Mouse (Mus musculus): Measurements from ENCODE around the gene Ybx1. TPM values are rescaled to one million over a fixed set of nuclear protein-coding genes. Genes with fewer than 3 reads are reported as not detected.

Ybx1 gene
- polyA plus RNA-seq (2015; fragmentation: Nextera tagmentation; extraction: Ambion mirVana): 950 and 958 TPM in 2 replicates

DNA sequence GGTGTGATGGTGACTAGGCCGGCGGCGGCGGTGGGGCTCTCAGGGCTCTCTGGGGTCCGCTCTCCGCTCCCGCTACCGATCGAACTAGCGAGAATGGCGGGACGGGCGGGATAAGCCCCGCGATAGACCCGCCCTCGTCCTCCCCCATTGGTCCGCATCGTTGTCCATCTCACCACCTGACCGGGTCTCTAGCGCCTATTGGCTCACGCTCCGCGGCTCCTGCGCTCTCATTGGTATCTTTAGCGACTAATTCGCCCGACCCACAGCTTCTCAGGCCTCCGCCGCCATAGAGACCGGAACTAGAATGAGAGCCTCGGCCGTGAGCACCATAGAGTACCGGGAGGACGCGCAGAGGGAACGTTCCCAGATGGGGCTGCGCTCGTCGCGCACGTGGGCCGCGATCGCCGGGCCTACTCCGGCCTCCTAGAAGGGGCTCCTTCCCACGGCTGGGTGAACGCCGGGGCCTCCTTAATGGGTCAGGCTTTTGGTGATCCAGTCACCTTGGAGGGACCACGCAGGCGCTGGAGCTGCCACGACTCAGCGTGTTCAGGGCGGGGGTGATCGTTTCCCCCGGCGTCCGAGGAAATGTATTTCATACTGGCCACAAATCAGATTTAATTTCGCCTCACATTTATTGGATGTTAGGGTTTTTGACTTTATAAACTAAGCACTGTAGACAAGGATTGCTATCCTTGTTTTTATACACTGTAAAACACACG lies at the start of gene Ybx1:
Gene Ybx1, minus strand, starts transcription at position 190 of the 719 bp plus-strand sequence.
- H3K4me2 ChIP-seq (replicated peaks): peak within 1 kb of the TSS; percentile 68
- no peaks in the 10 kb centered on the region for H3K9me3 ChIP-seq
- H3K27ac ChIP-seq (replicated peaks): peak within 1 kb of the TSS; percentile 96
- H3K36me3 ChIP-seq: peaks cover 7% of the 10 kb centered on the region
- peaks cover 37% of the 10 kb centered on the region for H3K4me1 ChIP-seq
- H3K27me3 ChIP-seq: no peaks in the 10 kb centered on the region
- peak; percentile 100 for ATAC-seq (replicated peaks)
- peak within 1 kb of the TSS; percentile 70 for H3K4me3 ChIP-seq
- peak within 1 kb of the TSS; percentile 90 for H3K9ac ChIP-seq (replicated peaks)
- 0% methylated on average over 58 of the region's 61 CpGs for WGBS

DNA sequence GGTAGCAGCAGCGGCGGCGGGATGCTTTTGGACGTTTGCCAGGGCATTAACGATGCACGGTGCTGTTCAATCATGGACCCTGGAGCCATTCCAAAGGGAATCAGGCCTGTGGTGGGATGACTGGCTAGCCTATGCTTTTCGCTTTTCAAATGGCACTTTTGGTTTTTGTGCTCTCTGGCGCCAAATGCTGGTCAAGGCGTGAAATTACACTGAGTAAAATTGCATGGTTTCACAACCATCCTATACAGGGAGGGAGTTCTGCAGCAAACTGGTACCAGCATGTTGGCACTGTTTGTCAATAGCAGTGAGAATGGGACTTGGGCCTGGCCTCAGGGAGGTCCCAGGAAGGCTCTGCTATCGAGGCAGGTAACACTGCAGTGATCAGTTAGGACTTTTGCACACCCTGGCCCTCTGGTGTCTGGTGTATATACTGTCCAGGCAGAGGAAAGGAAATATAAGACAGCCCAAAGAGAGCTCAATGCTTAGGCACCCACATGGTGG lies 44.5 kb upstream of the Ybx1 start:
- ATAC-seq (replicated peaks): peak; percentile 91
- H3K36me3 ChIP-seq: no peaks in the 10 kb centered on the region

DNA sequence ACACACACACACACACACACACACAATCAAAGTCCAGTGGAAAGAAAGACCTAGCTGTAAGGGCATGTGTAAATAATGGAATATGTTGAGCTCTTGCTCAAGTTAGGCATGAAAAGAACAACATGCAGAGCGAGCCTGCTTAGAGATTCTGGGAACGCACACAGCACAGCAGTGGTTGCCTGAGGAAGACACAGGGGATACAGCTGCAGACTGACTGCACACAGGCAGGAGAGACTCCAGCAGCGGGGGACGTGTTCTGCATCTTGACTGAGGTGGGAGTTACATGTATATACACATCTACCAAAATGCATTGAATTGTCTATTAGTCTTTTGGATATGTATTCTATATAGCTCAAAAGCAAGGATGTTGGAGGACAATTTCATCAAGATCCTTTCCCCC lies 44.0 kb upstream of the Ybx1 start:
- Histone ChIP-seq H3K9me3 (no peaks in the 10 kb centered on the region), H3K27ac (replicated peaks) (peak overlapping the region; percentile 87), H3K36me3 (no peaks in the 10 kb centered on the region), H3K4me3 (peak overlapping the region; percentile 19), H3K4me1 (peaks cover 10% of the 10 kb centered on the region), H3K27me3 (no peaks in the 10 kb centered on the region), H3K9ac (replicated peaks) (peak overlapping the region; percentile 29; the same call in 1 of the 2 replicates), H3K4me2 (replicated peaks) (peak overlapping the region; percentile 45)
- peak; percentile 89 for ATAC-seq (replicated peaks)
- 27% methylated on average over 4 of the region's 4 CpGs for WGBS

More for the DNA sequence above, 44.5 kb upstream of the Ybx1 start:
- Histone ChIP-seq H3K4me1 (peaks cover 10% of the 10 kb centered on the region), H3K9ac (replicated peaks) (peak overlapping the region; percentile 29; the same call in 1 of the 2 replicates), H3K4me3 (peak overlapping the region; percentile 19), H3K27me3 (no peaks in the 10 kb centered on the region), H3K9me3 (no peaks in the 10 kb centered on the region), H3K4me2 (replicated peaks) (peak overlapping the region; percentile 45), H3K27ac (replicated peaks) (peak overlapping the region; percentile 87)
- 2% methylated on average over 10 of the region's 10 CpGs for WGBS

DNA sequence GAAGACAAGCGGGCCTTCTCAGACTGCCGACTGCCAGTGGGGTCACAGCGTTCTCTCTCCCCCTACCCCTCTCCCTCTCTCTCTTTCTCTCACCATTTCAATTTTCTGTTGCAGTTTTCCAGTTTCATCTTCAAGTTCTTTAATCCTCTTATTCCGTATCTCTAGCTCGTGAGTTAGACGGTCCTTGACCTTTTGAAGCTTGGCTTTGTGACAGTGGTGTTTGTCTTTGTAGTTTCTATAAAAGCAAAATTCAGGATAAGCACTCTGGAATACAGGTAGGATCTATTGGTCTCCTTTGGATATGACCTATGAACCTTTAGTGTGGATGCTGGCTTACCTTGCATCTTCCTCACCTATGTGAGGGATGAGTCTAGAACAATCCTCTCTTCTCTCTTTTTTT lies 39.1 kb upstream of the Ybx1 start:
- Histone ChIP-seq H3K9me3 (no peaks in the 10 kb centered on the region), H3K4me2 (replicated peaks) (no peak overlapping the region), H3K4me1 (peaks cover 5% of the 10 kb centered on the region), H3K4me3 (no peak overlapping the region), H3K27me3 (no peaks in the 10 kb centered on the region), H3K27ac (replicated peaks) (no peak overlapping the region), H3K36me3 (no peaks in the 10 kb centered on the region), H3K9ac (replicated peaks) (no peak overlapping the region)
- ATAC-seq (replicated peaks): no peak
- WGBS: 86% methylated on average over 6 of the region's 6 CpGs

DNA sequence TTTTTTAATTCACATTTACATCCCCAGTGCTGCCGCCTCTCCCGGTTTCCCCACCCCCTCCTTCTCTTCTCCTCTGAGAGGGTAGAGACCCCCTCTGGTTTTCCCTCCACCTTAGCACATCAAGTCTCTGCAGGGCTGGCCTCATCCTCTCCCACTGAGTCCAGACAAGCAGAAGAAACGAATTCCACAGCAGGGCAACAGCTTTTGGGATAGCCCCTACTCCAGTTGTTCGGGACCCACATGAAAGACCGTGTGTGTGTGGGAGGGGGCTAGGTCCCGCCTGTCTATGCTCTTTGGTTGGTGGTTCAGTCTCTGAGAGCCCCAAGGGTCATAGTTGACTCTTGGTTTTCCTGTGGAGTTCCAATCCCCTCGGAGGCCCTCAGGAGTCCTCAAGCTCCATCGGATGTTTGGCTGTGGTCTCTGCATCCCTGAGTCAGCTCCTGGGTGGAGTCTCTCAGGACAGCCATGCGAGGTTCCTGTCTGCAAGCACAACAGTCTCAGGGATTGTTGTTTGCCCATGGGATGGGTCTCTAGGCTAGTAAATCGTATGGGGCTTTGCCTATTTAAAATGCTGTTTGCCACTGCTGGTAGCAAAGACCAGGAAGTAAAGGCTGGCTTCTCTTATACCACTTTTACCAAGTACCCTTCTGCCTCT lies 26.6 kb upstream of the Ybx1 start:
- WGBS: 28% methylated on average over 10 of the region's 10 CpGs
- Histone ChIP-seq H3K36me3 (peaks cover 16% of the 10 kb centered on the region), H3K27ac (replicated peaks) (peak overlapping the region; percentile 92), H3K9ac (replicated peaks) (peak overlapping the region; percentile 60), H3K27me3 (peaks cover 3% of the 10 kb centered on the region; the same call in 1 of the 2 replicates), H3K9me3 (no peaks in the 10 kb centered on the region), H3K4me3 (peak overlapping the region; percentile 82), H3K4me2 (replicated peaks) (peak overlapping the region; percentile 94), H3K4me1 (peaks cover 19% of the 10 kb centered on the region)
- ATAC-seq (replicated peaks): peak; percentile 76

DNA sequence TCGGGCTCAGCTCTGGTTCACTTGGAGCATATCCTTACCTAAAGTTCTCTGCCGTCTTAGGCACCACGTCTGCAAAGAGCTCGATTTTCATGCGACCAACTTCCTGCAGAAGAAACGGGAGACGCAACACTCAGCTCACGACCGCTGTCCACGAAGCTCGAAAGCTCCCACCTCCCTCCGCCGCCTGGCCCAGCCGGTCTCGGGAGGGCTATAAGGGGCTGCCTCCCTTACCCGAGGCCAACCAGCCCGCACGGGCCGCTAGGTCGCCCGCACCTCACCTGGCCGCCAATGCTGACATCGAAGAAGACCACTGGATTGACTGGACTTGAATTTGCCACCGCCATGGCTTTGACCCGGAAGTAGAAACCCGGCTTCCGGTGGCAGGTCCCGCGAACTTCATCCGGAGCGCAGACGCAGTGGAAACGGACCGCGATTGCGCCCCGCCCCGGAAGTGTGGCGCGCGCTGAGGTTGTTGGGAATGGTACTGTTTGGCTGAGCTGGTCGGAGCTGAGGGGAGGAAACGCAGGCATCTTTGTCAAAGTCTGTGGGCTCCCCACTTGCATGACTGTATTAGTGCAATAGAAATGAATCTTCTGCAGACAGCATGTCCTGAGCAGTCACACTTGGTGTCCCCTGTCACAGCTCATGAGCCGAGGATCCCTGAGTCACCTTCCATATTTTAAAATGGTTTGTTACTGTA lies 25.9 kb upstream of the Ybx1 start, which contains the start of gene Ppih:
Gene Ppih, minus strand, starts transcription at position 416 of the 700 bp plus-strand sequence.
- under 1% methylated on average over 44 of the region's 44 CpGs for WGBS
- Histone ChIP-seq H3K27ac (replicated peaks) (peak within 1 kb of the TSS; percentile 92), H3K4me1 (peaks cover 19% of the 10 kb centered on the region), H3K9me3 (no peaks in the 10 kb centered on the region), H3K36me3 (peaks cover 23% of the 10 kb centered on the region), H3K4me2 (replicated peaks) (peak within 1 kb of the TSS; percentile 94), H3K27me3 (peaks cover 3% of the 10 kb centered on the region; the same call in 1 of the 2 replicates), H3K9ac (replicated peaks) (peak within 1 kb of the TSS; percentile 61), H3K4me3 (peak within 1 kb of the TSS; percentile 82)
- peak; percentile 99 for ATAC-seq (replicated peaks)

DNA sequence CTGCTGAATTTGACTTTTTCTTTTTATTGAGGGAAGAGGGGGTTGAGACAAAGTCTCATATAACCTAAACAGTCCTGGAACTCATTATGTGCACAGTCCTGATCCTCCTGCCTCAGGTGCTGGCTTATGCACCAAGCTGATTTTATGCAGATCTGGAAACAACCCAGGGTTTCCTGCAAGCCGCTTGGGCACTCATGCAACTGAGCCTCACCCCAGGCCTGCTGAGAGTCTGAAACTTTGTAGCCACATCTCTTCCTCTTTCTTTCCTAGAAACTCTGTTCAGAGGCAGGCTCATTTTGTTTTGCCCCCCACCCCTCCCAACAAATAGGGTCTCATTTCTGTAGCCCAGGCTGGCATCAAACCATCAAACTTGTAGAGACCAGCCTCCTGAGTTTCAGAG lies 19.4 kb upstream of the Ybx1 start:
- 0 out of 2 replicates have a peak, but pooled peaks cover 2% of the 10 kb centered on the region for H3K4me1 ChIP-seq
- no peak overlapping the region for H3K27ac ChIP-seq (replicated peaks)
- WGBS: 86% methylated on average over 1 of the region's 1 CpGs
- H3K27me3 ChIP-seq: no peaks in the 10 kb centered on the region
- no peak overlapping the region for H3K9ac ChIP-seq (replicated peaks)
- H3K4me3 ChIP-seq: no peak overlapping the region
- peaks cover 65% of the 10 kb centered on the region for H3K36me3 ChIP-seq
- no peaks in the 10 kb centered on the region for H3K9me3 ChIP-seq
- ATAC-seq (replicated peaks): no peak
- no peak overlapping the region for H3K4me2 ChIP-seq (replicated peaks)

DNA sequence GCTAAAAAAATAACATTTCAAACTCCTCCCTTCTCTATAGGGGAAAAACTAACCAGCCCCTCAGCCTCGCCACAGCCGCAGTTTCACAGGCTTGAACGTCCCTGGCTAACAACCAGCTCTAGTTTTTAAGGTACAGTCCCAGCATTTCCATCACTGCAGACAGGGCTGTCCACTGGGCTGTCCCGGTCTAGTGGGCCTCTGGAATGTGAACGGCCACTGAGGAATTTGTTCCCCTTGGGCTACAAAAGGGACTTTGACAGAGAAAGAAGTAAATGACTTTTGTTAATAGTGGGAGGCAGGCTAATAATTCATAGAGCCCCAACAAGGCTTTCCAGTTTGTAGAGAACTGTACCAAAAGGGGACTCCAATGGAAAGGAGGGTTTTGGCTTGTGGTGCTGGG lies 11.0 kb upstream of the Ybx1 start:
- H3K9ac ChIP-seq (replicated peaks): no peak overlapping the region
- WGBS: 77% methylated on average over 5 of the region's 5 CpGs
- H3K9me3 ChIP-seq: no peaks in the 10 kb centered on the region
- H3K27ac ChIP-seq (replicated peaks): no peak overlapping the region
- no peak for ATAC-seq (replicated peaks)
- no peak overlapping the region for H3K4me2 ChIP-seq (replicated peaks)
- H3K36me3 ChIP-seq: peaks cover 21% of the 10 kb centered on the region
- no peaks in the 10 kb centered on the region for H3K27me3 ChIP-seq
- no peaks in the 10 kb centered on the region for H3K4me1 ChIP-seq
- H3K4me3 ChIP-seq: no peak overlapping the region

DNA sequence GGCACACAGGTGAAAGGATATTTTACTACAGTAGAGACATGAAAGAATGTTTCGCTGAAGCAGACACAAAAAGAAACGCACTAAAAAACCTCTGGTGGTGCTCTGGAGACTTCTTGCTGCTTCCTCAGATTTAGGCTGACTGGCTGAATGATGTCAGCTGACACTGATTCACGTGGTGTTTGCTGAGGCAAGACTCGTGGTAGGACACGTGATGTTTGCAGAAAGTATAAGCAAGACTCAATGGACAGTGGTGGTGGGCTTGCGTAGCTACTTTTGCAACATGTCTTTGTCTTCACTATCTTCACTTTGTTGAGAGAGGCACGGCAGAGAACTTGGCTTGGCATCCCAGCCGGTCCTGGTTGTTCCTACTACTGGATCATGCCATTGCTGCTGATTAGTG lies 8.9 kb upstream of the Ybx1 start:
- Histone ChIP-seq H3K9me3 (no peaks in the 10 kb centered on the region), H3K27ac (replicated peaks) (no peak overlapping the region), H3K27me3 (no peaks in the 10 kb centered on the region), H3K4me2 (replicated peaks) (no peak overlapping the region), H3K4me3 (no peak overlapping the region), H3K9ac (replicated peaks) (no peak overlapping the region), H3K36me3 (peaks cover 10% of the 10 kb centered on the region; the same call in 1 of the 2 replicates), H3K4me1 (no peaks in the 10 kb centered on the region)
- 91% methylated on average over 8 of the region's 8 CpGs for WGBS
- no peak for ATAC-seq (replicated peaks)

DNA sequence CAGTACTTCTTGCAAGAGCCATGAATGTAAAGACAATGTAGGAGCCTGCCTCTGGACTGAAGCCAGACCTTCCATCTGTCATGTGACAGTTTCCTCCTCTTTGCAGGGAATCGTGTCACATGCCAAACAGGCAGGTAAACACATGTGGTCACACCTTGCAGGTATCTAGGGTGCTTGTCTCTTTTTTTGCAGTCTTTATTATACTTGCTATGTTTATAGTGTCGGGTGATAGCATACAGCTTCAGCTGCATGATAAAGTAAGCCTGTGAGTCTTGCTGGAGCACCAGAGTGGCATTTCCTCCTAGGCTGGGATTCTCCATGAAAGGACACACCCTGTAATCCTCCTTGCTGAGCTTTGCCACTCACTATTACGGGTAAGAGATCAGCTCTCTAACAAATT lies 7.4 kb upstream of the Ybx1 start:
- H3K4me3 ChIP-seq: no peak overlapping the region

DNA sequence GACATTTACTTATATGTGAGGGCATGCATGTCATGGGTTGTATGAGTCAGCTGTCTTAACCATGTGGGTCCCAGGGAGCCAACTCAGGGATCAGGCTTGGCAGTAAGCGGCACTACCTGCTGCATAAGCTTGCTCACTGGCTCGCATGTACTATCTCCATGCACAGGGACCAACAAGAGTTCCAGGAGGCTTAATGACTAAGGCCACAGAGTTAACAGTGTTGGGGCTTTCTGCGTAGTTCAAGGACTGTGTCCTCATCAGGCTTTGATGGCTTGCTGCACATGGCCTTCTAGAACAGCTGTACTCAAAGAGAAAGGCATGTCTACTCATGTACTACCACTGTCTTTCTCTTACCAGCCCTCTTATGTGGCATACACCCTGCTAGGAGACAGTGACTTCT lies 6.4 kb upstream of the Ybx1 start:
- Histone ChIP-seq H3K4me2 (replicated peaks) (no peak overlapping the region), H3K9me3 (no peaks in the 10 kb centered on the region), H3K9ac (replicated peaks) (no peak overlapping the region), H3K4me3 (no peak overlapping the region), H3K36me3 (no peaks in the 10 kb centered on the region), H3K27ac (replicated peaks) (no peak overlapping the region), H3K27me3 (no peaks in the 10 kb centered on the region), H3K4me1 (0 out of 2 replicates have a peak, but pooled peaks cover under 1% of the 10 kb centered on the region)
- WGBS: 95% methylated on average over 3 of the region's 3 CpGs
- no peak for ATAC-seq (replicated peaks)

More for the DNA sequence above, 7.4 kb upstream of the Ybx1 start:
- H3K4me2 ChIP-seq (replicated peaks): no peak overlapping the region
- ATAC-seq (replicated peaks): no peak
- no peaks in the 10 kb centered on the region for H3K27me3 ChIP-seq
- no peaks in the 10 kb centered on the region for H3K9me3 ChIP-seq
- H3K27ac ChIP-seq (replicated peaks): no peak overlapping the region
- peaks cover 2% of the 10 kb centered on the region; the same call in 1 of the 2 replicates for H3K36me3 ChIP-seq
- no peaks in the 10 kb centered on the region for H3K4me1 ChIP-seq
- H3K9ac ChIP-seq (replicated peaks): no peak overlapping the region
- WGBS: 75% methylated on average over 3 of the region's 3 CpGs

All from forebrain, embryonic 15.5 days (tissue).